Mouse (Mus musculus) left cerebral cortex, postnatal 14 days (tissue): ENCODE measurements around the gene Slc29a4. TPM values are rescaled to one million over a fixed set of nuclear protein-coding genes. Genes with fewer than 3 reads are reported as not detected.

Experiments used
- DNase-seq, 2 experiments: peaks; one replicate each; pipeline ENCODE4 v3.0.0; 2021 to 2022; ENCODE audit warnings: low spot score in 2 of 2, mixed read lengths in 1 of 2
- intact Hi-C: fragments of 180-260 bp; cut with DNase I; formaldehyde crosslinking; loops from one replicate; pipeline ENCODE4 v1.15.1; 2025
- total RNA-seq, 2 experiments: library from RNA; stranded (reverse); gene quantifications; 2 replicates each; pipeline ENCODE4 v1.2.3; 2021

Slc29a4 gene
- total RNA-seq, 2 experiments from 2014 or later, result 36.9 to 46.7 TPM

DNA sequence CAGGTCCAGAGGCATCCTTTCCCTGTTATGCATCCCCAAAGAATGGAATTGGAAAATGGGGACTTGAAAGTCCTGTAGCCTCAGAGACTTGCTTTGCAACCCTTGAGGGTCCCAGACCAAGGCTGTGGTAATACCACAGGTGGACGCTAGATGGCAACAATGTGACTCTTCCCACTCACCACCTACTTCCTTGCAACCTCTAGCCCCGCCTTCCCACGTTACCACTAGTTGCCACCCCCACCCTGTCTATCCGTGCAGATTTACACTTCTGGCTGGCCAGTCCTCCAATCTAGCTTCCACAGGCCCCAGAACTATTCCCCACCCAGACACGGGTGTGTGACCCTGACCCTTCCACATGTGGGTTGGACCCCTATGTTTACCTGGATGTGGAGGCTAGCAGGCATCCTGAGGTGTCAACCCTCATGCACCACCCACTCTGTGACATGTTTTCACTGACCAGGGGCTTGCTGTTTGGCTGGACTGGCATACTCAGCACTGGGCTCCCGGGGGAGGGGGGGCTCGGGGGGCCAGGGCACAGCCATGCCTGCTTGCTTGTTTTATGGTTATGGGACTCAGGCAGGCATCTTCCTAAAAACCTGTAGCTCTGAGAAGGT, 31.3 kb downstream of the Slc29a4 start:
- intact Hi-C loops, result loop anchor here (10.0 kb wide), 1 partner anchor 239 kb away; no protein-coding TSS in a partner anchor
- peak; percentile 71 to 79 for DNase-seq

DNA sequence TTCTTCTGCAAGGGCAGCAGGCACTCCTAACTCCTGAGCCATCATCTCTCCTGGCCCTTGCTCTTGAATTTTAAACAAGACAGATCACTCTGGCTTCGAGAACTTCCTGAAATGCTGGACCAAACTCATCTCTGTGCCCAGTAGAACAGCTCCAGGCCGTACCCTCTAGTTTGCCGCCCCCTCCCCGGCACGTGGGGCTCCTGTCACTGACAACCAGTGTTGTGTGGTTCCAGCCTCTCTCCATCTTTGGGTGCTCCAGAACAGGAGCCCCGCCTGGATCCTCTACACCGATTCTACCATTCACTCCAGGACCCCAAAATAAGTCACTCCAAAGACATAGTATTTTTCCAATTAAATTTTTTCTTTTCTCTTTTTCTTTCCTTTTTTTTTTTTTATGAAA, 32.0 kb downstream of the Slc29a4 start:
- intact Hi-C loops, result loop anchor here (10.0 kb wide), 1 partner anchor 239 kb away; no protein-coding TSS in a partner anchor
- DNase-seq, result no peak

DNA sequence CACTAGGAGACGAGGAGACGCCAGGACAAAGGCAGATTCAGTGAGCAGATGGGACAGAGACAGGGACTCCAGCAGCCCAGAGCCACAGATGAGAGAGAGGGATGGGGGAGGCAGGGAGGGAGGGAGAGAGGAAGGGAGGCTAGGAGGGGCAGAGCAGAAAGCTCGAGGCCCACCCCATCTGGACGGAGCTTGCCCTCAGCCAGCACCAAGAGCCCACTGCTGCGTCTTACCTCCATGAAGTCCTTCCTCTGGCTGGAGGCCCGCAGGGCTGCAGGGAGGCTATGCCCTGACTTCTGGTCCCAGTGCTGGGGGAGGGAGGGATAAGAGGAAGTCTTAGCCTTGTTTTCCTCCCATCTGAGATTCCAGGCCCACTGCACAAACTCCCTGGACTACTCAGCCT, 34.4 kb downstream of the Slc29a4 start:
- intact Hi-C loops, result loop anchor here (10.0 kb wide), 1 partner anchor 242 kb away; no protein-coding TSS in a partner anchor
- no peak for DNase-seq

DNA sequence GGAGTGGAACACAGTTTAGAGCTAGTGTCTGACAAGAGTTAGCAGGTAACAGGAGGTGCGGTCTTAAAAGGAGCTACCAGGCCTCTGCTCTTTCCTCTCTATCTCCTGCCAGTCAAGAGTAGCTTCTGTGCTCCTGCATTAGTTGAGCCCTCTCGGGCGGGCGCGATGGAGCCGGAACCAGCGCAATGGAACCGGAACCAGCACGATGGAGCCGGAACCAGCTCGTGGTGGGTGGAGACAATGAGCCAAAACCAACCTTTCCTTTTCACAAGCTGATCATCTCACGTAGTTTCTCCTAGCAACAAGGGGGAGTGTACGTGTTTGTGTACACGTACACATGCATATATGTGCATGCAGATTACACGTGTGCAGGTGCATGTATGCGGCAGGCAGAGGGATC, 36.0 kb downstream of the Slc29a4 start:
- DNase-seq, result no peak
- intact Hi-C loops, result loop anchor here (10.0 kb wide), 1 partner anchor 244 kb away; no protein-coding TSS in a partner anchor

DNA sequence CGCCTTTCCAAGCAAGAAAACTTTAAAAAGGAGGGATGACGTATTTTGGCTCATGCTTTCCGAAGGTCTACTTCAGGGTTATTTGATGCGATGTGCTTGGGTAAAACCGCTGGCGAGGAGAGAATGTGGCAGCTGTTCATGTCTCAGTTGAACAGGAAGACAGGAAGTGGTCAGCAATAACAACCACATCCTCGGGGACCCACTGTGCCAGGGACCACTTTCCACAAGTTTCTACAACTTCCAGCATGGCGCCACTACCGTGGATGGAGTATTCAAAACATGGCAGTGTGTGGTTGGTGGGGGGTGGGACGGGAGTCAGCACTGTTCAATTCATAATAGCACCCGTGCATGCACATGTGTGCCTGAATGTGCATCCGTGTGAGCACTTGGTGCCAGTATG, 38.0 kb downstream of the Slc29a4 start:
- no peak for DNase-seq
- intact Hi-C loops, result no loop called here

DNA sequence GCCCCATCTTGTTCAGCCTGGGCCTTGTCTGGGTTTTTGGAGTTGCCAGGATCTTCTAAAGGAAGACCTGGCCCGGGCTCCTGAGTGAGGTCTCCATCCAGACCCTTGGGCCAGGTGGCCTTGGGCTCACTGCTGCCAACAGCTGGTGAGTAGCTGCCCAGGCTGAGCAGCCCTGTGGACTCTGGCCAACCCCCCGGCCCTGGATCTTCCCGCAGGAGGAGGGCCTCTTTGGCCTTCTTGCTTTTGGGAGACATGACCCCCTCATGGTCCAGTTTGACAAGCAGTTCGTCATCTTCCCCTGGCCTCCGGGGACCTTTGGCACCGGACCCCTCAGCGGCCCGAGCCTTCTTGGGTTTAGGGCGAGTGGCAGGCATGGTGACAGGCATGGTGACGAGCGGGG, 39.6 kb downstream of the Slc29a4 start:
- intact Hi-C loops, result no loop called here
- DNase-seq, result no peak

DNA sequence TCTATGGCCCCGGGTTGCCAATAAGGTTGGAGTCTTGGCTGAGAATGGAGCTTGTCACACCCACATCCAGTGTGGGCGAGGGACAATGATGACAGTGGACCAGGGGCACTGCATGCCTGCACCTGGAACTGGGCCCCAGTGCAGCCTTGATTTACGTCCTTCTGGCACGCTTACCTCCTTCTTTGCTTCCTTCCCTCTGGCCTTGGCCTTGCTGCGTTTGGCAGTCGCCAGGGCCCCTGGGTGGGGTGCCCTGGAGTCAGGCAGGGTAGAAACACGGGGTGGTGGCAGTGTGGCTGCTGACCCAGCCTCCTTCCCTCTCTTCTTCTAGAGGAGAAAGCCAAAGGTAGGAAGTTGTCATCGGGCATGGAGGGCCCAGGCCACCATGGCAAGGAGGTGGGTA, 47.6 kb downstream of the Slc29a4 start:
- intact Hi-C loops, result no loop called here
- DNase-seq, result no peak

DNA sequence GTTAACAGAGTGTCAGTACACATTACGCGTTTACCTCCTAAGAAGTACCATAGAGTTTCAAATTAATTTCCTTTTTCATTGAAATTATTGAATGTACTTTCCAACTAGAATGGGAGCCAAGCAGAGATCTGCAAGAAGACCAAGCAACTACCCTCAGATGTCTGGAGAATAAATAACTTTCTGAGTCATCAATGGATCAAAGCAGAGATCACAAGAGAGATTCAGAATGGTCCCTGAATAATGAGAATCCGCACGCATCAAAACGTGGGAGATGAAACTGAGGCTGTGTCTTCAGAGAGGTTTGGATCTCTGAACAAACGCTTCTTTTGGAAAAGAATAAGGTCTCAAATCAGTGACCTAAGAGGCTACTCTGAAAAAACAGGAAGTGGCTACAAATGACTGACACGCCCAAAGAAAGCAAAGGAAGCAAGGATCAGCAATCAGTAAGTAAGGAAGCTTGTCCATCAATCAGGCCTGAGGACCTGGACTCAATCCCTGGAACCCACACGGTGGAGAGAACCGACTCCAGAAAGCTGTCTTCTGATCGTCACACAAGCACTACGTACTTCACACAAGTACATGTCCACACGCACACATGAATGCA, 54.8 kb downstream of the Slc29a4 start:
- intact Hi-C loops, result no loop called here
- DNase-seq, result no peak

DNA sequence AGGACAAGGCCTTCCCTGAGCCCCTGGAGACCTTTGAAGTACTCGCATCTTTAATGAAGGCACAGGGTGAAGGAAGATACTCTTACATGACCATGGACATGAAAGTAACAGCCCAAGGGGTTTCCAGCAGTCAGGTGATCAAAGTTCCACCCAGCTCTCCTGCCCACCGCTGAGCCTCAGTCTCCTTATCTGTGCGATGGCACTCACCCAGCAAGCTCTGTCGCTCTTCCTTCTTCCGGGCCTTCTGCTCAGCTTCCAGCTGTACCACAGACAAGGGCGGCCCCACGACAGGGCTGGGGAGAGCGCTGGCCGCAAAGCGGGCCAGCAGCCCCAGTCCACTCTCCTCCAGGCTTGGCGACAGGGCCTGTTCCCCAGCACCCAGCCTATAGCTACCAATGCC, 57.9 kb downstream of the Slc29a4 start:
- intact Hi-C loops, result no loop called here
- DNase-seq, result no peak

DNA sequence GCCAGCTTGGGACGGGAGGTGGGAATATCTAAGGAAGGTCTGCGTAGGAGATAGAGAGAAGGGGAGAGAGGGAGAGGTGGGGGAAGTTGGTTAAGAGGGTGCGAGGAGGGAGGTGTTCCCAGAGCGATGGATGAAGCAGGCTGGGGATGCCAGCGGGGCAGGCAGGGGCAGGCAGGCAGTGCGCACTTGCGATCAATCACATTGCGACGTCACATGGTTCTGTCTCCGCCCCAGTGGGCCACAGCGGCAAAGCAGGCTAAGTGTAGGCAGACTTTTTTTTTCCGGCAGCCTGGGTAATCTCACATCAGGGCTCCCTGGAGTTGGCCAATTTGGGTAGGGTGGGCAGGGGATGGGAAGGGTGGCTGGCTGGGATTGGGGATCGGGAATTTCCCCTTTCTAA, 59.9 kb downstream of the Slc29a4 start:
- peak in 1 of 2 experiments; percentile 30 for DNase-seq
- intact Hi-C loops, result no loop called here

DNA sequence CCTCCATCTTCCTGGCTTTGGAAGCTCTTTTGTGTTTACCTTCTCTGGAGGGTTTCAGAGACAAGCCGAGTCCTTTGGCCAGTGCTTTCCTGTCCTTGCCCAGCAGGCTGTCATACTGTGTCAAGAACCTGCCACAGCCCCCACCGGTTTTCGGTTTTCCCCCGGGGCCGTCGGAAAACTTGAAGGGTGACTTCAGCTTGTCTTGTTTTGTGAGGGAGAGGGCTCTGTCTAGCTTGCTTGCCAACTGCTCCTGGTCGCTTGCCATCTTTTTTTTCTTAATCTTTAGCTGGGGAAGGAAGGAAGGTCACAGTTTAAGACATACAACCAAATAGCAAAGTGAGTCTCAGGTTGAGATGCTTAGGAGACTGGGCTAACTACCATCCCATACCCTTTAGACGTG, 67.5 kb downstream of the Slc29a4 start:
- no peak for DNase-seq
- intact Hi-C loops, result no loop called here

DNA sequence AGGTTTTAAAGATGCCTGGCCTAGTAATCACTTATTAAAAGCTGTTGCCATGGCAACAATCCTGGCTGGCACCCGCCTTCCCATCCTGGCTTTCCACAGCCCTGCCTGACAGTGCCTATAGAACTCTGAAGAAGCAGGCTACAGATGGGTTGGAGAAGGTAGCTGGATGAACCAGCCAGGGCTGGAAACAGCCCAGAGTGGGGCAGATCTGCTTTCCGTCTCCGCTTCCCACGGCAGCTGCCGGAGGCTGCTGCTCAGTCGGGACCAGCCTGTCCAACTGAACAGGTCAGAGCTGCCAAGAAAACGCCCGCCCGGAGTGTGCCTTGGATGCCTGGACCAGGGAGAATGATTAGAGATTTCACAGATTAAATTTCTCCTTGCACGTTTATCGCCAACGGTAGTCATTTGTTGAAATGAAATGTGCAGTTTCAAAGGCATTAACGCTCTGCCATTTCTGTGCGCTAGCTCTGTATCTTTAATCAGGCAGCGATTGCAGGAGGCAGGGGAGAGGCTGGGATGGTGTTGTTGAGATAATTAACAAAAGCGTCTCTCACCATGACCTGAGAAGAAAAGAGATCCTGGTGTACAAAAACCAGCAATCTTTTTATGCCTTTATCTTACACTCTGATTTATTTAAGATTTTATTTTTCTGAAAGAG, 69.1 kb downstream of the Slc29a4 start:
- intact Hi-C loops, result no loop called here

DNA sequence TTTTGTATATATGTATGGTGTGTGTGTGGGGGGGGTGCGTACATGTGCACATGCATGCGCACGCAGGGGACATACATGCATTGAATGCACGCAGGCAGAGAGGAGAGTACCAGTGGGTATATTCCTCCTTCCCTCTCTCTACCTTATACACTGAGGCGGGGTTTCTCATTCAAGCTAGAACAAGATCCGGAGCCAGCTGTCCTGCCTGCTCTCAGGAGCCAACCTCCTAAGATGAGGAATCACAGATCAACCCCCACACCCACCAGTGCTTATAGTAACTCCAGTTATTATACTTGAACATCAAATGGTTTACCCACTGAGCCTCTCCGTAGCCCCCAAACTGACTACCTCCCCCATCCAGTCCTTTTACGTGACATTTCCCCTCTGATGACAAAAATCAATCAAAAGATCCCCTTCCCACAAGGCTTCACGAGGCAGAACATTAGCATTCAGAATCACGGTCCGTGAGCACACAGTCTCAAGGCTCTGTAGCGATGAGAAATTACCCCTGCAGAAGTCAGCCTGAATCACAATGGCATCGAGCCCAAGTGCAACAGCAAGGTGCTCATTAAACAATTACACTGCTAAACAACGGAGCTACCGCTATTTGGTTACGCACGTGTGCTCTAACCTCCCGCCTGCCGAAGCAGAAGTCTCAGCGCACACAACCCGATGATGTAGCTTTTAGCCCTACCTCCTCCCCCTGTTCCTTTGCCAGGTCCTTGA, 69.9 kb downstream of the Slc29a4 start:
- no peak for DNase-seq
- intact Hi-C loops, result no loop called here

More for the DNA sequence above, 69.1 kb downstream of the Slc29a4 start:
- peak; percentile 73 to 87 for DNase-seq

DNA sequence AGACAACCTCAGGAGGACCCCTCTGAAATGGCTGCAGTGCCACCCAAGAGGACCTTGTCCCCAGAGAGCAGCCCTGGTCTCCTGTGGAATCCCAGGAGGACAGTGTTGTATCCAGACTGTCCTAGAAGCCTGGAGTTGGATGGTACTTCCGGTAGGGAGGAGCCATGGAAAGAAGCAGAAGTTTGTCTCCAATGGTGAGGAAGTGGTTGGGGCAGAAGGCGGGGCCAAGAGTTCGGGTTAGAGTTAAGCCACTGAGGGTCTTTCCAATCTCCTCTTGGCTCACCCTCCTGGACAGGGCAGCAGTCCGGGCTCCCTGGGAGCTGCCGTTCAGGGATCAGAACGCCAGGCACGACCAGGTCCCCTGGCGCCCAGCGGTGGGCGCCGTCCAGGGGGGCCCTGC, 72.0 kb downstream of the Slc29a4 start:
- intact Hi-C loops, result no loop called here
- no peak for DNase-seq

DNA sequence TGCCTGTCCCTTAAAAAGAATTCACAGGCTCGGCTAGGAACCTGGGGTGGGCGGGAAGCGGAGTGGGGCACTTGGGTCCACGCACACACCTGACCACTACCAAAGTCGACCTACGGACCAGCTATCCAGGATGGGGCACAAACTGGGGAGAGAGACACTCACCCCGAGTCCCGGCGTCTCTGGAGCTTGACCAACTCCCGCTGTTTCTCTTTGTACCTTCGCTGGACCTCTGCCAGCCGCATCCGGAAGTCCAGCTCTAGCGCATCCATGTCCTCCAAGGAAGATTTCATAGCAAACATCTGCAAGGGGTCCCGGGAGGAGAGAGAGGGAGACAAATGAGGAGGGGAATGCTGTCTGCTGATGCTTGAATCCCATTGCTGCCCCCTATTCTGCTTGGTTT, 72.6 kb downstream of the Slc29a4 start:
- intact Hi-C loops, result loop anchor here (5.0 kb wide), 1 partner anchor 87 kb away; no protein-coding TSS in a partner anchor
- no peak for DNase-seq

DNA sequence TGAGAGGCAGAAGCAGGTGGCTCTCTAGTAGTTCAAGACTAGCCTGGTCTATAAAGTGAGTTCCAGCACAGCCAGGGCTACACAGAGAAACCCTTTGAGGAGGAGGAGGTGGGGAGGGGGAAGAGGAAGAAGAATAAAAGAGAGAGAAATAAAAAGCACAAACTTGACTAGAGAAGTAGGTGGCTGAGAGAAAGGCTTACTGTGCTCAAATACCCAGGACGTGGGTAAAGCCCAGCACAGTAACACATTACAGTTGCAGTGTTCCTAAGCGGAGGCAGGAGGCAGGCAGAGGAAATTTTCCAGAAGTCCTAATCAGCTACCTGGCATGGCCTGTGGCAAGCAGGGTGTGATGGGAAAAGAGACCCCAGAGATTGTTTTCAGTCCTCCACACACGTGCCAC, 74.4 kb downstream of the Slc29a4 start:
- intact Hi-C loops, result loop anchor here (5.0 kb wide), 1 partner anchor 86 kb away; no protein-coding TSS in a partner anchor

DNA sequence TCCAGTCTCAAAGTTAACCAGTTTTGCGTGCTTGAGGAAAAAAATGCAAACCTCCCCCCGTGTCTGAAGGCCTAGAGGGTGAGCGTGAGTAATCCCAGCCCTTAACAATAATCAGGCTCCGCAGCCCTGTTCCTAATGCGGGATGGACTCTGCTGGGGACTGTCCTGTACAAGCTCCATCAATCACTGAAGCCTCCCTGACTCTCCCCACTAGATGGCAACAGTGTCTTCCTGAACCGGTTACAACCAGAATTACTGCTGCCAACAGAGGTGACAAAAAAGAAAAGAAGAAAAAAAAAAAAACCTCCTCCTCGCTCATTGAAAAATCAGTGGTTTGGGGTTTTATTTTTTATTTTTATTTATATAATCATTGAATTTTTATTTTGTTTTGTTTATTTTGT, 75.6 kb downstream of the Slc29a4 start:
- intact Hi-C loops, result loop anchor here (2.0 to 5.0 kb wide), 3 partner anchors 45 to 109 kb away; no protein-coding TSS in a partner anchor
- peak; percentile 82 to 90 for DNase-seq

More for the DNA sequence above, 74.4 kb downstream of the Slc29a4 start:
- no peak for DNase-seq

DNA sequence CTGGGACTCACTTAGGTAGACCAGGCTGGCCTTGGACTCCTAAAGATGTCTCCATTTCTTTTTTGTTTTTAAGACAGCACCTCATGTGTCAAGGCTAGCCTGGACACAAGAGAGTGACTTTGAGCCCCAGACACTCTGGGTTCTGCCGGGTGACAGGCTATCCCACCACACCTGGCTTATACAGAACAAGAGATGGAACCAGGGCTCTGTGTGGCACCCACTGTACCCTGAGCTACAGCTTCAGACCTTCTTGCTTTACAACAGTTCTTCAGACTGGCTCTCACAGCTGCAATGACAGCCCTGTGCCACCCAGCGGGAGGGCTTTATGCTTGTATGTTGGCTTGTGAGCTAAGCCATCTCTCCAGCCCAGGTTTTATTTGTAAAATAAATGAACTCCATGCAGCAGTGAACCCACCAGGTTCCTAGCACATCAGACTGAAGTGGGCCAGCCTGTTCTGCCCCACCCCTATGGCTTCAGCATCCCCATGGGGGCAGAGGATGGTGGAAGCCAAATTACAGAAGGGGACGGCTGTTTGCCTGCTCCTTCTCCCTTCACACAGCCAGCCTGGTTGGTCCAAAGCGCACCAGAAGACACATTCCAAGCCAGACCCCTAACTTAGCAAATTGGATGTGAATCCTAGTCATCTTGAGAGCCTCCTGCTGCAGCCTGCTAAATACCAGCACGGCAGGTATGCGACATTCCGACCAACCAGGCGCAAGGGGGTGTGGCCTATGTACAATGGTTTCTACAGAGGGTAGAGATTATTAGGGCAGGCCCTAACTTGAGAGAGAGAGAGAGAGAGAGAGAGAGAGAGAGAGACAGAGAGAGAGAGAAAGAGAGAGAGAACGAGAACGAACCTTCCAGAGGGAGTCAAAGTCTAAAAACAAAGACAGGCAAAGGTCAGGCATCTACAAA, 76.3 kb downstream of the Slc29a4 start:
- intact Hi-C loops, result loop anchor here (2.0 to 5.0 kb wide), 3 partner anchors 44 to 108 kb away; no protein-coding TSS in a partner anchor
- no peak for DNase-seq

DNA sequence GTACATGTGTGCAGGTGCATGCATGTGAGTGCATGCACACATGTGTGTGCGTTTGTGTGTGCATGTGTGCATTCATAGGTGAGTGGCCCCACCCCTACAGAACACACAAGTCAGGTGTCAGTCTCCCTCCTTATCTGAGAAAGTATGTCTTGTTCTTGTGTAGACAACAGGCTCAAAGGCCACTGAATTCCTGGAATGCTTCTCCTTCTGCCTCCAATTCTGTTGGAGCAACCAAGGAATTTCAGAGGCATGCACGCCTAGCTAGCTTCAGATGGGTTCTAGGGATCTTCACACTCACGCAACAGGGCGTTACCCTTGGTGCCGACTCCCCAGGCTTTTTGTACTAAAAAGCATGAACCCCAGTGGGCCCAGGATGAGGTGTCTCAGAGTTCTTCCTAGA, 77.3 kb downstream of the Slc29a4 start:
- DNase-seq, result no peak
- intact Hi-C loops, result loop anchor here (2.0 to 5.0 kb wide), 3 partner anchors 43 to 107 kb away; no protein-coding TSS in a partner anchor
